Mouse (Mus musculus) MEL (cell line): ENCODE data around the gene Cadm2.

Experiments
- CTCF ChIP-seq, 3 experiments: IDR thresholded peaks in 2 of 3; conservative IDR thresholded peaks in 1 of 3; 2 replicates each; pipeline ENCODE4 v1.5.1; 2011 to 2012; ENCODE audit warnings: low read length in 3 of 3, low read depth in 2 of 3, mild to moderate bottlenecking in 2 of 3, improper control_type of control experiment in 1 of 3, inconsistent platforms in 1 of 3, mixed read lengths in 1 of 3, moderate library complexity in 1 of 3; ENCODE audit not compliant: control insufficient read depth in 1 of 3, insufficient read depth in 1 of 3, poor library complexity in 1 of 3, severe bottlenecking in 1 of 3
- EP300 ChIP-seq, 2 experiments: IDR thresholded peaks; 2 replicates each; pipeline ENCODE4 v1.6.1; 2011; ENCODE audit warnings: improper control_type of control experiment in 2 of 2, low read length in 2 of 2, low read depth in 1 of 2, mild to moderate bottlenecking in 1 of 2
- NRF1 ChIP-seq: IDR thresholded peaks from 2 replicates; pipeline ENCODE4 v1.6.1; 2014; ENCODE audit warnings: low read depth, mild to moderate bottlenecking, inconsistent platforms, low read length, improper control_type of control experiment, moderate library complexity; ENCODE audit not compliant: poor library complexity, insufficient read depth, severe bottlenecking
- POLR2A ChIP-seq, 2 experiments: IDR thresholded peaks; 2 replicates each; pipeline ENCODE4 v1.6.1; 2011 to 2012; ENCODE audit warnings: low read length in 2 of 2, mild to moderate bottlenecking in 2 of 2, control low read depth in 1 of 2, improper control_type of control experiment in 1 of 2, low read depth in 1 of 2, moderate library complexity in 1 of 2; ENCODE audit not compliant: control insufficient read depth in 1 of 2, insufficient read depth in 1 of 2, poor library complexity in 1 of 2

- TF ChIP-seq POLR2A (IDR thresholded peaks at IDR 0.05; ENCODE audit: control insufficient read depth in 1 of 2, insufficient read depth in 1 of 2, low read depth in 1 of 2, low read length in 2 of 2, poor library complexity in 1 of 2) (no peak), EP300 (IDR thresholded peaks at IDR 0.05; ENCODE audit: low read depth in 1 of 2, low read length in 2 of 2) (no peak), NRF1 (no peak), CTCF (IDR thresholded peaks at IDR 0.05 in 2 of 3, conservative IDR thresholded peaks at IDR 0.05 in 1 of 3; ENCODE audit: control insufficient read depth in 1 of 3, insufficient read depth in 1 of 3, low read depth in 2 of 3, low read length in 3 of 3, poor library complexity in 1 of 3, severe bottlenecking in 1 of 3) (no peak)
Observed at GRCm38 (mm10) chr16:67609116-67609515, 11.6 kb downstream of the Cadm2 start.
